Mouse (Mus musculus): ENCODE results near the gene Syna. TPM values are rescaled to one million over a fixed set of nuclear protein-coding genes. Genes with fewer than 3 reads are reported as not detected.

Syna gene
- polyA plus RNA-seq, 1 experiment from 2014 or later: 0.10 TPM

GRCm38 (mm10) chr5:134555463-134556164 is 4.4 kb downstream of the Syna start:
- Histone ChIP-seq H3K4me3 (ENCODE audit: low read depth, low read length) (no peak overlapping the region), H3K9me3 (replicated peaks; ENCODE audit: control insufficient read depth, low read length) (no peaks in the 10 kb centered on the region), H3K9ac (ENCODE audit: low read length) (peak overlapping the region; percentile 7; the same call in 1 of the 2 replicates), H3K4me1 (ENCODE audit: control insufficient read depth, insufficient read depth, low read length) (peaks cover 18% of the 10 kb centered on the region), H3K27me3 (replicated peaks; ENCODE audit: control insufficient read depth, insufficient read depth, low read length) (no peaks in the 10 kb centered on the region), H3K36me3 (ENCODE audit: control insufficient read depth, insufficient read depth, low read length) (no peaks in the 10 kb centered on the region), H3K27ac (ENCODE audit: low read depth, low read length) (peak overlapping the region; percentile 27; the same call in 1 of the 2 replicates), H3K4me2 (ENCODE audit: low read length) (peak overlapping the region; percentile 33)
- ATAC-seq (no peak), DNase-seq (ENCODE audit: low spot score) (peak; percentile 85)
- WGBS: 13% methylated on average over 20 of the region's 20 CpGs

GRCm38 (mm10) chr5:134553951-134554546 is 5.9 kb downstream of the Syna start:
- no peak overlapping the region for H3K27ac ChIP-seq (ENCODE audit: low read depth, low read length)
- H3K9me3 ChIP-seq (replicated peaks; ENCODE audit: control insufficient read depth, low read length): no peaks in the 10 kb centered on the region
- no peak overlapping the region for H3K9ac ChIP-seq (ENCODE audit: low read length)
- no peak overlapping the region for H3K4me2 ChIP-seq (ENCODE audit: low read length)
- H3K4me1 ChIP-seq (ENCODE audit: control insufficient read depth, insufficient read depth, low read length): peaks cover 25% of the 10 kb centered on the region
- H3K4me3 ChIP-seq (ENCODE audit: low read depth, low read length): no peak overlapping the region
- DNase-seq (ENCODE audit: low spot score) (no peak), ATAC-seq (no peak)
- no peaks in the 10 kb centered on the region for H3K36me3 ChIP-seq (ENCODE audit: control insufficient read depth, insufficient read depth, low read length)
- 86% methylated on average over 5 of the region's 5 CpGs for WGBS
- H3K27me3 ChIP-seq (replicated peaks; ENCODE audit: control insufficient read depth, insufficient read depth, low read length): no peaks in the 10 kb centered on the region

GRCm38 (mm10) chr5:134552110-134552972 is 7.6 kb downstream of the Syna start, which contains the start of gene Clip2:
TSS of gene Clip2 (minus strand) at chr5:134552434.
- Histone ChIP-seq H3K4me2 (ENCODE audit: low read length) (peak within 1 kb of the TSS; percentile 88), H3K27me3 (replicated peaks; ENCODE audit: control insufficient read depth, insufficient read depth, low read length) (no peaks in the 10 kb centered on the region), H3K4me1 (ENCODE audit: control insufficient read depth, insufficient read depth, low read length) (peaks cover 28% of the 10 kb centered on the region), H3K27ac (ENCODE audit: low read depth, low read length) (peak within 1 kb of the TSS; percentile 99), H3K4me3 (ENCODE audit: low read depth, low read length) (peak within 1 kb of the TSS; percentile 92), H3K9ac (ENCODE audit: low read length) (peak within 1 kb of the TSS; percentile 97), H3K9me3 (replicated peaks; ENCODE audit: control insufficient read depth, low read length) (no peaks in the 10 kb centered on the region), H3K36me3 (ENCODE audit: control insufficient read depth, insufficient read depth, low read length) (no peaks in the 10 kb centered on the region)
- ATAC-seq: peak; percentile 92
- peak; percentile 97 for DNase-seq (ENCODE audit: low spot score)
- WGBS: 1% methylated on average over 55 of the region's 61 CpGs

DNA sequence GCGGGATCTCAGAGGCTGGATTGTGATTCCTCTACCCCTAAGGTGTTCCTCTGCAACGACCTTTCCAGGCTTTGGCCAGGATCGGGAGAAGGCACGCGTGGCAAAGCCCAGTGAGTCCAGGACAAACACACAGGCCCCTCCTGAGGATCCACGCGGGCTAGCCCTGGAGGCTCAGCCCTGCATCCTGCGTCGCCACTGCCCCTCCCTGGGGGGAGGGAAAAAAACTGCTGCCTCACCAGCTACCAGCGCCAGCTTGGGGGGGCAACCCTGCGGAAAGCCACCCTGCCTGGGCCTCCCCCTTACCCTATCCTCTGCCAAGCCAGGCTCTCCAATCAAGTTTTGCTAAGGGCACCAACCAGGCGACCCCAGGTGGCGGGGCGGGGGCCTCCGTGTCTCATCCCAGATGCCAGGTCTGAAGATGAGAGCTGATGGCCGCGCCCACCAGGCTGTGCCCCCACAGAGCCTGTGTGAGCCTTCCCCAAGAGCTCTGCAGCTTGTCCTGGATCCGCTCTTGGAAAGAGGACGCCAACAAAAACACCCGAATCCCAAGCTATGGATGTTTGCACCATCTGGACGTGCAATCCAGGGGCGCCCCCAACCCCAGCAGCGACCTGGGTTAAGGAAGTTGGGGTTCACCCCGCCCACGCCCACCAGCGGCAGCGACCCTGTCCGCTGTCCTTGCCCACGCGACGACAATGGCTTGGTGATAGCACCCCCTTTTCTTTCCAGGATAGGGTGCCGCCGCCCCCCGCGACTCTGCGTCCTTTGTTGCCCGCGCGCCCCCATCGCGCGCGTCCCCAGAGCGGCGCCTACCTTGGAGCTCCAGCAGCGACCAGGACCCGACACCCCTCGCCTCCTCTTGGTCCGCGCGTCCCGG is 8.5 kb downstream of the Syna start:
- H3K4me1 ChIP-seq (ENCODE audit: control insufficient read depth, insufficient read depth, low read length): peaks cover 28% of the 10 kb centered on the region
- peak overlapping the region; percentile 97 for H3K9ac ChIP-seq (ENCODE audit: low read length)
- WGBS: 2% methylated on average over 51 of the region's 52 CpGs
- peak overlapping the region; percentile 88 for H3K4me2 ChIP-seq (ENCODE audit: low read length)
- no peaks in the 10 kb centered on the region for H3K27me3 ChIP-seq (replicated peaks; ENCODE audit: control insufficient read depth, insufficient read depth, low read length)
- peak overlapping the region; percentile 92 for H3K4me3 ChIP-seq (ENCODE audit: low read depth, low read length)
- DNase-seq (ENCODE audit: low spot score): peak; percentile 67
- H3K9me3 ChIP-seq (replicated peaks; ENCODE audit: control insufficient read depth, low read length): no peaks in the 10 kb centered on the region
- H3K36me3 ChIP-seq (ENCODE audit: control insufficient read depth, insufficient read depth, low read length): no peaks in the 10 kb centered on the region
- peak overlapping the region; percentile 99 for H3K27ac ChIP-seq (ENCODE audit: low read depth, low read length)
- ATAC-seq: peak; percentile 27

DNA sequence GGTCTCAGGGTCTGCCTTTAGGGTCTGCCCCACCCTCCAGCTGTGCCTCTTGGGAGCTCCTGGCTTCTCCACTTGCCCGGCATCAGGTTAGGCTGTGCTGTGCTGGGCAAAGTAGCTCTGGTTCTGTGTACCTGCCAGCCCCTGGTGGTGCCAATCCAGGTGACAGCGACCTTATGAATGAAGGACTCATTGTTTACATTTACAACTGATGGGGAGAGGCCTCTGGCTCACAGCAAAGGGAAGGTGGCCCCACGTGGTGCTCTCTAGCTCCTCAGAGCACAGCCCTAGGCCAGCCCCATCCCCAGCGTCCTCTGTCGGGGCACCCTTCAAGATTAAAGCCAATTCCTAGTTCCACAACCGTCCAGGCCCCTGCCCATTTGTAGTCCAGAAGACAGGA is 9.1 kb downstream of the Syna start:
- Histone ChIP-seq H3K4me3 (ENCODE audit: low read depth, low read length) (peak overlapping the region; percentile 92), H3K27ac (ENCODE audit: low read depth, low read length) (peak overlapping the region; percentile 99; the same call in 1 of the 2 replicates), H3K4me2 (ENCODE audit: low read length) (peak overlapping the region; percentile 88), H3K9ac (ENCODE audit: low read length) (peak overlapping the region; percentile 97), H3K27me3 (replicated peaks; ENCODE audit: control insufficient read depth, insufficient read depth, low read length) (no peaks in the 10 kb centered on the region), H3K4me1 (ENCODE audit: control insufficient read depth, insufficient read depth, low read length) (peaks cover 28% of the 10 kb centered on the region), H3K9me3 (replicated peaks; ENCODE audit: control insufficient read depth, low read length) (no peaks in the 10 kb centered on the region), H3K36me3 (ENCODE audit: control insufficient read depth, insufficient read depth, low read length) (no peaks in the 10 kb centered on the region)
- DNase-seq (ENCODE audit: low spot score) (no peak), ATAC-seq (no peak)
- WGBS: 14% methylated on average over 6 of the region's 6 CpGs

- Histone ChIP-seq H3K4me2 (ENCODE audit: low read length) (peak overlapping the region; percentile 88), H3K27me3 (replicated peaks; ENCODE audit: control insufficient read depth, insufficient read depth, low read length) (no peaks in the 10 kb centered on the region), H3K27ac (ENCODE audit: low read depth, low read length) (no peak overlapping the region), H3K9me3 (replicated peaks; ENCODE audit: control insufficient read depth, low read length) (no peaks in the 10 kb centered on the region), H3K36me3 (ENCODE audit: control insufficient read depth, insufficient read depth, low read length) (0 out of 2 replicates have a peak, but pooled peaks cover 3% of the 10 kb centered on the region), H3K4me1 (ENCODE audit: control insufficient read depth, insufficient read depth, low read length) (peaks cover 20% of the 10 kb centered on the region), H3K4me3 (ENCODE audit: low read depth, low read length) (no peak overlapping the region), H3K9ac (ENCODE audit: low read length) (no peak overlapping the region)
- DNase-seq (ENCODE audit: low spot score) (no peak), ATAC-seq (no peak)
- WGBS: 94% methylated on average over 2 of the region's 3 CpGs
These were observed 10.3 kb downstream of the Syna start for GRCm38 (mm10) chr5:134549640-134550168.

DNA sequence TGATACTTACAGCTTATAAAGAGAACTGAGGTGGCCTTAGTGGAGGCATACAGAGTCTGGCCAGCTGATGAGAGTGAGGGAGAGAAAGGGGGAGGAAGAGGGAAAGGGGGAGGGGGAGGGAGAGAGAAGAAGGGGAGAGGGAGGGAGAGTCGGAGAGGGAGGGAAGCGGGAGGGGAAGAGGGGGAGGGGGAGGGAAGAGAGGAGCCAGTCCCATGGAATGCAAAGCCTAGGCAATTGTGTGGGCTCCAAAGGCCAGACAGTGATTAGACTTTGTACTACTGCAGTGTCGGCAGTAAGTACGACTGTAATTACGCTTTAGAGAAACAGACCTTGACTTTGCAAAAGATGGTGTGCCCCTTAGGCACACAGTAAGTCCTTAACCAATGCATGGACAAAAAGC is 11.7 kb downstream of the Syna start:
- H3K4me3 ChIP-seq (ENCODE audit: low read depth, low read length): no peak overlapping the region

GRCm38 (mm10) chr5:134546790-134547189 is 13.2 kb downstream of the Syna start:
- ATAC-seq (no peak), DNase-seq (ENCODE audit: low spot score) (no peak)
- no peak overlapping the region for H3K9ac ChIP-seq (ENCODE audit: low read length)
- H3K4me1 ChIP-seq (ENCODE audit: control insufficient read depth, insufficient read depth, low read length): peaks cover 15% of the 10 kb centered on the region
- no peak overlapping the region for H3K4me3 ChIP-seq (ENCODE audit: low read depth, low read length)
- H3K9me3 ChIP-seq (replicated peaks; ENCODE audit: control insufficient read depth, low read length): no peaks in the 10 kb centered on the region
- no peak overlapping the region for H3K27ac ChIP-seq (ENCODE audit: low read depth, low read length)
- 89% methylated on average over 7 of the region's 7 CpGs for WGBS
- peaks cover 8% of the 10 kb centered on the region; the same call in 1 of the 2 replicates for H3K36me3 ChIP-seq (ENCODE audit: control insufficient read depth, insufficient read depth, low read length)
- no peak overlapping the region for H3K4me2 ChIP-seq (ENCODE audit: low read length)
- no peaks in the 10 kb centered on the region for H3K27me3 ChIP-seq (replicated peaks; ENCODE audit: control insufficient read depth, insufficient read depth, low read length)

More for the DNA sequence above, 11.7 kb downstream of the Syna start:
- no peak for ATAC-seq
- H3K9me3 ChIP-seq (replicated peaks; ENCODE audit: control insufficient read depth, low read length): no peaks in the 10 kb centered on the region
- peaks cover 20% of the 10 kb centered on the region for H3K4me1 ChIP-seq (ENCODE audit: control insufficient read depth, insufficient read depth, low read length)
- 48% methylated on average over 5 of the region's 5 CpGs for WGBS
- H3K9ac ChIP-seq (ENCODE audit: low read length): no peak overlapping the region
- H3K27me3 ChIP-seq (replicated peaks; ENCODE audit: control insufficient read depth, insufficient read depth, low read length): no peaks in the 10 kb centered on the region
- H3K27ac ChIP-seq (ENCODE audit: low read depth, low read length): no peak overlapping the region
- DNase-seq (ENCODE audit: low spot score): no peak
- no peak overlapping the region for H3K4me2 ChIP-seq (ENCODE audit: low read length)
- peaks cover 8% of the 10 kb centered on the region; the same call in 1 of the 2 replicates for H3K36me3 ChIP-seq (ENCODE audit: control insufficient read depth, insufficient read depth, low read length)
